Mouse (Mus musculus) Patski (cell line): ENCODE data around the gene Adcy6. TPM values are rescaled to one million over a fixed set of nuclear protein-coding genes. Genes with fewer than 3 reads are reported as not detected.

Source experiments
- ATAC-seq: fragments of 100-300 bp; one replicate; pipeline ENCODE4 v1.8.0; 2021
- CTCF ChIA-PET: fragments of 350-600 bp; sonication (Branson Sonifier 250); formaldehyde crosslinking; loops from one replicate; lab custom pipeline; 2022; ENCODE audit warnings: inconsistent platforms; lab: Charles Lee
- POLR2A ChIA-PET: fragments of 350-600 bp; sonication (Branson Sonifier 250); formaldehyde crosslinking; loops from one replicate; lab custom pipeline; 2022; ENCODE audit warnings: antibody characterized with exemption, inconsistent platforms; lab: Charles Lee
- DNase-seq: peaks from one replicate; pipeline ENCODE4 v3.0.0-alpha.2; 2011; ENCODE audit warnings: low read depth, low spot score
- H3K27me3 ChIP-seq: fragments of 371-371 bp; one replicate; pipeline ENCODE4 v1.5.1; 2021
- CTCF ChIP-seq: fragments of 100-300 bp; IDR thresholded peaks from one replicate; pipeline ENCODE4 v1.5.1; 2021
- in situ Hi-C: fragments of 300-500 bp; cut with MboI; formaldehyde crosslinking; loops from 3 replicates; pipeline ENCODE4 v1.11.1; 2018; ENCODE audit warnings: low pct_unique_long_range_greater_than_20kb, mixed read lengths
- polyA plus RNA-seq: library from polyadenylated mRNA; unstranded; gene quantifications from one replicate; pipeline ENCODE4 v1.2.3, GENCODE M21; 2021

Gene Adcy6
- polyA plus RNA-seq, 1 experiment from 2014 or later: 114 TPM

- POLR2A ChIA-PET: no interaction called here
- no peaks in the 10 kb centered on the region for H3K27me3 ChIP-seq
- in situ Hi-C loops: no loop called here
- no peak for TF ChIP-seq CTCF
- CTCF ChIA-PET: no interaction called here
- no peak for DNase-seq
- no peak for ATAC-seq
Measured at GRCm38 (mm10) chr15:98543341-98543740, 66.5 kb downstream of the Adcy6 start.

GRCm38 (mm10) chr15:98541064-98541463 lies 68.8 kb downstream of the Adcy6 start:
- ATAC-seq: peak; percentile 51
- H3K27me3 ChIP-seq: no peaks in the 10 kb centered on the region
- no peak for TF ChIP-seq CTCF
- ChIA-PET POLR2A (interaction anchor here (0.7 to 0.9 kb wide), 2 partner anchors 10 to 23 kb away, joined by 3 read pairs; no protein-coding TSS in a partner anchor), CTCF (interaction anchor here (0.8 kb wide), 1 partner anchor 24 kb away, joined by 3 read pairs; no protein-coding TSS in a partner anchor)
- DNase-seq: no peak
- in situ Hi-C loops: no loop called here

Other genes starting within 250 kb of the Adcy6 start
- not detected for gene Olfr283, start 229.1 kb downstream of the Adcy6 start, polyA plus RNA-seq
- gene Olfr282, start 178.9 kb downstream of the Adcy6 start, polyA plus RNA-seq: not detected
- gene Olfr281, start 157.5 kb downstream of the Adcy6 start, polyA plus RNA-seq: not detected
- gene OR5BS1P, start 140.2 kb downstream of the Adcy6 start, polyA plus RNA-seq: not detected
- gene Lalba, start 127.4 kb downstream of the Adcy6 start, polyA plus RNA-seq: not detected
- not detected for gene Olfr279, start 117.7 kb downstream of the Adcy6 start, polyA plus RNA-seq
- gene Kansl2, start 75.8 kb downstream of the Adcy6 start, polyA plus RNA-seq: 91.6 TPM
- gene Ccnt1, start 39.2 kb downstream of the Adcy6 start, polyA plus RNA-seq: 30.2 TPM
- gene 4930415O20Rik, start 39.1 kb downstream of the Adcy6 start, polyA plus RNA-seq: 0.26 TPM
- 69.7 TPM for gene Cacnb3, start 20.8 kb upstream of the Adcy6 start, polyA plus RNA-seq
- gene Ddx23, start 52.8 kb upstream of the Adcy6 start, polyA plus RNA-seq: 109 TPM
- gene Rnd1, start 67.4 kb upstream of the Adcy6 start, polyA plus RNA-seq: 14.8 TPM
- 7.6 TPM for gene Ccdc65, start 98.1 kb upstream of the Adcy6 start, polyA plus RNA-seq
- 0.41 TPM for gene Fkbp11, start 118.1 kb upstream of the Adcy6 start, polyA plus RNA-seq
- gene Arf3, start 153.1 kb upstream of the Adcy6 start, polyA plus RNA-seq: 136 TPM
- gene Wnt10b, start 168.1 kb upstream of the Adcy6 start, polyA plus RNA-seq: not detected
- not detected for gene Wnt1, start 179.8 kb upstream of the Adcy6 start, polyA plus RNA-seq
- not detected for gene Ddn, start 199.4 kb upstream of the Adcy6 start, polyA plus RNA-seq
- 89.5 TPM for gene Prkag1, start 221.4 kb upstream of the Adcy6 start, polyA plus RNA-seq